Mouse (Mus musculus) embryonic fibroblast, embryonic 13.5 days (primary cell): ENCODE measurements around the gene Ptrh1.

Experiments used
- CTCF ChIP-seq: IDR thresholded peaks from 2 replicates; pipeline ENCODE4 v1.5.1; 2011; ENCODE audit warnings: mild to moderate bottlenecking, control low read depth, low read length, moderate library complexity, borderline replicate concordance; ENCODE audit not compliant: insufficient read depth
- POLR2A ChIP-seq: IDR thresholded peaks from 2 replicates; pipeline ENCODE4 v1.6.1; 2011; ENCODE audit warnings: low read depth, mild to moderate bottlenecking, control low read depth, low read length, moderate library complexity

DNA sequence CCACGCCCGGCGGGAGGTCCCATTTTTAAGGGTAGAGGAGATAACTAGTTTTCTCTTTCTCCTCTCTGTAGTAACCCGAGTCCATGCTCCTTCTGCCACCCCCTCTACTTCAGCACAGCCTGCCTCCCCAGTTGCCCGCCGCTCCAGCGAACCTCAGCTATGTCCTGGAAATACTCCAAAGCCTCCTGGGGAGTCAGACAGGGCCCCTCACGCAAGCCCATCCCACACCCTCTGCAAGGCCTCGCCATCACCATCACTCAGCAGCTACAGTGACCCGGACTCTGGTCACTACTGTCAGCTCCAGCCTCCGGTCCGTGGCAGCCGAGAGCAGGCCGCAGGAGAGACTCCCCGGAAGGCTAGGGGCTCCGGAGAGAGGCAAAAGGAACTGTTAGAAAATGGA lies 26.5 kb upstream of the Ptrh1 start:
- TF ChIP-seq CTCF (no peak), POLR2A (no peak)
